Mouse (Mus musculus) heart, adult 2 months (tissue): ENCODE data around the gene Prpf40b.

Source experiments
- EP300 ChIP-seq: fragments of 200-500 bp; IDR thresholded peaks from 2 replicates; pipeline ENCODE4 v1.6.1; 2011; ENCODE audit warnings: low read depth, low read length, control low read depth; ENCODE audit not compliant: insufficient read depth
- POLR2A ChIP-seq: fragments of 200-500 bp; IDR thresholded peaks from 2 replicates; pipeline ENCODE4 v1.6.1; 2011; ENCODE audit warnings: mild to moderate bottlenecking, low read depth, low read length, control low read depth; ENCODE audit not compliant: insufficient read depth

DNA sequence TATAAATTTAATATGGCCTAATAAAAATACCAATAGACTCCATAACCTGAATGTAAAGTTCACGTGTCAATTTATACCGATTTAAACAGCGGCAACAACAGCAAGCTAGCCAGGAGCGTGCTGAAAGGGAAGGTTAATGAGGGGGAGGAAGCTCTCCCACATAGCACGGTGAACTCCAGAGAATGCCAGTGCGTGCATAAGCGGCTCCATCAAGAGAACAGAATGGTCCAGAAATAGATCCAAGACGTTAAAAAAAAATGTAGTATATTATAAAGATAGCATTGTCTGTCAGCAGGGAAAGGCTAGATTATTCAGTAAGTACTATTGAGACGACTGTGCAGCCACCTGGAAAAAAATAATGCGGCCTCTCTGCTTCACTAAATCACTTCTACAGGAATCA is 32.2 kb upstream of the Prpf40b start:
- TF ChIP-seq EP300, result no peak
- TF ChIP-seq POLR2A, result no peak
